24 mouse cellular contexts compared by ENCODE assay signal in genomic region chr17:88409706-88410105, GRCm38 (mm10). TPM values are rescaled to one million over a fixed set of nuclear protein-coding genes. Genes with fewer than 3 reads are reported as not detected.
DNase-seq lines count a peak whose midpoint lies in the region; ATAC-seq and TF ChIP-seq lines count a peak whose summit lies in the region.
"Had no signal": no experiment of that assay in that cellular context is flagged by ENCODE, and none has a peak within 500 bp of the region (broad histone marks: within the 10 kb centered on the region; RNA-seq: fewer than 3 reads in every experiment).

No protein-coding gene starts in this region.

- no peak overlapping the region for H3K27ac ChIP-seq in forebrain, embryonic 10.5 days
- no peak overlapping the region for H3K27ac ChIP-seq in forebrain, postnatal 0 days (ENCODE audit: low read depth, low read length)
- H3K27ac ChIP-seq in heart, embryonic 10.5 days = no peak overlapping the region
- no peak overlapping the region for H3K27ac ChIP-seq in heart, embryonic 12.5 days (ENCODE audit: poor library complexity, severe bottlenecking)
- no peak overlapping the region for H3K27ac ChIP-seq in liver, embryonic 13.5 days
- H3K27ac ChIP-seq: embryonic facial prominence, embryonic 10.5 days; embryonic facial prominence, embryonic 12.5 days; forebrain, embryonic 12.5 days had no signal

- DNase-seq in forebrain, embryonic 10.5 days (ENCODE audit: extremely low spot score, low spot score) = peak; percentile 11
- DNase-seq in forebrain, postnatal 0 days = no peak
- peak; percentile 4 for DNase-seq in heart, embryonic 10.5 days (ENCODE audit: low spot score)
- DNase-seq in liver, embryonic 13.5 days = no peak
- no peak for DNase-seq in liver
- DNase-seq: adrenal gland, adult 8-10 months; adrenal gland, postnatal 14 days; adrenal gland, postnatal 36 days; B cell, adult 2 months; cerebellum, adult 11-12 months; cerebellum, adult 9-10 months; cerebellum, postnatal 10 days; cerebellum, postnatal 25 days had no signal

- TF ChIP-seq CTCF in forebrain, postnatal 0 days (IDR thresholded peaks at IDR 0.05; ENCODE audit: low read depth) = no peak

- peaks cover 16% of the 10 kb centered on the region for H3K27me3 ChIP-seq in forebrain, embryonic 10.5 days (ENCODE audit: poor library complexity, severe bottlenecking)
- H3K27me3 ChIP-seq in forebrain, postnatal 0 days (ENCODE audit: insufficient read depth, low read length) = no peaks in the 10 kb centered on the region; the same call in 1 of the 2 replicates
- H3K27me3 ChIP-seq in heart, embryonic 10.5 days (ENCODE audit: insufficient read depth, poor library complexity, severe bottlenecking) = no peaks in the 10 kb centered on the region
- no peaks in the 10 kb centered on the region for H3K27me3 ChIP-seq in heart, embryonic 12.5 days (replicated peaks)
- H3K27me3 ChIP-seq in liver, embryonic 13.5 days = peaks cover 13% of the 10 kb centered on the region
- H3K27me3 ChIP-seq: CH12.LX had no signal

- H3K9me3 ChIP-seq in forebrain, embryonic 10.5 days = no peaks in the 10 kb centered on the region
- H3K9me3 ChIP-seq in forebrain, postnatal 0 days (ENCODE audit: low read length) = no peaks in the 10 kb centered on the region
- no peaks in the 10 kb centered on the region for H3K9me3 ChIP-seq in heart, embryonic 10.5 days
- no peaks in the 10 kb centered on the region for H3K9me3 ChIP-seq in heart, embryonic 12.5 days (replicated peaks)
- no peaks in the 10 kb centered on the region for H3K9me3 ChIP-seq in liver, embryonic 13.5 days (replicated peaks)
- H3K9me3 ChIP-seq: embryonic facial prominence, embryonic 10.5 days; embryonic facial prominence, embryonic 12.5 days; forebrain, embryonic 12.5 days; G1E had no signal

- no peaks in the 10 kb centered on the region for H3K36me3 ChIP-seq in forebrain, embryonic 10.5 days (replicated peaks)
- H3K36me3 ChIP-seq in forebrain, postnatal 0 days (ENCODE audit: insufficient read depth) = no peaks in the 10 kb centered on the region
- H3K36me3 ChIP-seq in heart, embryonic 10.5 days = no peaks in the 10 kb centered on the region
- no peaks in the 10 kb centered on the region for H3K36me3 ChIP-seq in heart, embryonic 12.5 days
- H3K36me3 ChIP-seq in liver, embryonic 13.5 days = no peaks in the 10 kb centered on the region
- H3K36me3 ChIP-seq: embryonic facial prominence, embryonic 10.5 days; embryonic facial prominence, embryonic 12.5 days; forebrain, embryonic 12.5 days; G1E had no signal

- no peak overlapping the region for H3K9ac ChIP-seq in forebrain, postnatal 0 days
- H3K9ac ChIP-seq in heart, embryonic 12.5 days = no peak overlapping the region
- H3K9ac ChIP-seq in liver, embryonic 13.5 days = no peak overlapping the region
- H3K9ac ChIP-seq: embryonic facial prominence, embryonic 12.5 days; forebrain, embryonic 12.5 days had no signal

- no peak overlapping the region for H3K4me2 ChIP-seq in forebrain, postnatal 0 days (ENCODE audit: low read depth)
- H3K4me2 ChIP-seq in heart, embryonic 12.5 days = no peak overlapping the region
- H3K4me2 ChIP-seq in liver, embryonic 13.5 days = no peak overlapping the region
- H3K4me2 ChIP-seq: embryonic facial prominence, embryonic 12.5 days; forebrain, embryonic 12.5 days had no signal

- 93% methylated on average over 3 of the region's 3 CpGs for WGBS in forebrain, embryonic 10.5 days
- 89% methylated on average over 3 of the region's 3 CpGs for WGBS in forebrain, postnatal 0 days
- 85% methylated on average over 3 of the region's 3 CpGs for WGBS in heart, embryonic 10.5 days
- 81% methylated on average over 3 of the region's 3 CpGs for whole genome bisulfite sequencing in heart, embryonic 12.5 days
- 83% methylated on average over 3 of the region's 3 CpGs for WGBS in liver, embryonic 13.5 days (ENCODE audit: insufficient replicate concordance)

- ATAC-seq in forebrain, postnatal 0 days = no peak
- ATAC-seq in heart, embryonic 12.5 days (ENCODE audit: insufficient number of reproducible peaks, low FRiP score) = no peak
- peak; percentile 61; the same call in 1 of the 2 replicates for ATAC-seq in liver, embryonic 13.5 days (ENCODE audit: low read depth)
- ATAC-seq: activated CD4-positive, CD25-positive, alpha-beta regulatory T cell, adult 4 months; CD4-positive, CD25-positive, alpha-beta regulatory T cell, adult 4 months; forebrain, embryonic 14.5 days; forebrain, embryonic 16.5 days; Patski had no signal

- peaks cover 6% of the 10 kb centered on the region for H3K4me1 ChIP-seq in forebrain, embryonic 10.5 days
- H3K4me1 ChIP-seq in forebrain, postnatal 0 days (ENCODE audit: insufficient read depth) = no peaks in the 10 kb centered on the region
- peaks cover 5% of the 10 kb centered on the region; the same call in 1 of the 2 replicates for H3K4me1 ChIP-seq in heart, embryonic 10.5 days
- H3K4me1 ChIP-seq in heart, embryonic 12.5 days (replicated peaks) = 0 out of 2 replicates have a peak, but pooled peaks cover 4% of the 10 kb centered on the region
- peaks cover 4% of the 10 kb centered on the region; the same call in 1 of the 2 replicates for H3K4me1 ChIP-seq in liver, embryonic 13.5 days (replicated peaks)
- H3K4me1 ChIP-seq: embryonic facial prominence, embryonic 12.5 days had no signal

- no peak overlapping the region for H3K4me3 ChIP-seq in forebrain, embryonic 10.5 days
- H3K4me3 ChIP-seq in forebrain, postnatal 0 days (ENCODE audit: low read depth, low read length) = no peak overlapping the region
- H3K4me3 ChIP-seq in heart, embryonic 10.5 days = no peak overlapping the region
- no peak overlapping the region for H3K4me3 ChIP-seq in heart, embryonic 12.5 days
- H3K4me3 ChIP-seq in liver, embryonic 13.5 days (replicated peaks) = no peak overlapping the region
- H3K4me3 ChIP-seq: embryonic facial prominence, embryonic 10.5 days; embryonic facial prominence, embryonic 12.5 days; forebrain, embryonic 12.5 days had no signal

RNA-seq across cellular contexts. Expression of gene Foxn2, which starts 30.8 kb away (rescaled TPM):
- 14.3 and 14.5 TPM in 2 replicates for polyA plus RNA-seq in forebrain, embryonic 10.5 days (2016; fragmentation: Nextera tagmentation; extraction: Ambion mirVana)
- 11.2 and 11.5 TPM in 2 replicates for total RNA-seq in forebrain, postnatal 0 days (2014; rRNA removed)
- polyA plus RNA-seq in forebrain, postnatal 0 days (2015; fragmentation: Nextera tagmentation; extraction: Ambion mirVana) = 4.3 and 5.0 TPM in 2 replicates
- 12.7 and 13.5 TPM in 2 replicates for polyA plus RNA-seq in heart, embryonic 10.5 days (2016; fragmentation: Nextera tagmentation; extraction: Ambion mirVana)
- polyA plus RNA-seq in heart, embryonic 12.5 days (2016; fragmentation: Nextera tagmentation; extraction: Ambion mirVana) = 12.2 and 12.4 TPM in 2 replicates
- 12.0 and 15.4 TPM in 2 replicates for polyA plus RNA-seq in liver, embryonic 13.5 days (2015; fragmentation: Nextera tagmentation; extraction: Ambion mirVana)

Comparison
In these comparisons a context has a peak if more than half of its experiments do, and no peak if none do; other contexts are left out.
1. DNase-seq: peak in forebrain, embryonic 10.5 days (single experiment) and heart, embryonic 10.5 days (single experiment); none in forebrain, postnatal 0 days (single experiment), liver, embryonic 13.5 days (single experiment) and liver (single experiment).